Mouse (Mus musculus) heart, adult 11 months (tissue): ENCODE results near the gene Gucy1b2.

Experiments used
- DNase-seq: peaks from one replicate; pipeline ENCODE4 v3.0.0; 2022

Gucy1b2 gene

GRCm38 (mm10) chr14:62361263-62361980, 94.7 kb downstream of the Gucy1b2 start:
- peak; percentile 54 for DNase-seq

- peak; percentile 59 for DNase-seq
Observed at GRCm38 (mm10) chr14:62355201-62355600, 100.9 kb downstream of the Gucy1b2 start.

- DNase-seq = no peak
Observed at GRCm38 (mm10) chr14:62353793-62354192, 102.3 kb downstream of the Gucy1b2 start.

- DNase-seq = peak; percentile 76
Observed at GRCm38 (mm10) chr14:62353372-62353771, 102.7 kb downstream of the Gucy1b2 start.

GRCm38 (mm10) chr14:62350890-62351289, 105.2 kb downstream of the Gucy1b2 start:
- no peak for DNase-seq

GRCm38 (mm10) chr14:62350186-62350585, 105.9 kb downstream of the Gucy1b2 start:
- peak; percentile 85 for DNase-seq

GRCm38 (mm10) chr14:62349786-62350185, 106.3 kb downstream of the Gucy1b2 start:
- DNase-seq = peak; percentile 85

- DNase-seq = peak; percentile 93
Observed at GRCm38 (mm10) chr14:62347103-62347502, 109.0 kb downstream of the Gucy1b2 start.

- DNase-seq = peak; percentile 63
Observed at GRCm38 (mm10) chr14:62346570-62346969, 109.5 kb downstream of the Gucy1b2 start.
